Comparison of ENCODE assay signal across 24 mouse cellular contexts in genomic region chr17:27673945-27674344, GRCm38 (mm10). TPM values are rescaled to one million over a fixed set of nuclear protein-coding genes. Genes with fewer than 3 reads are reported as not detected.
DNase-seq lines count a peak whose midpoint lies in the region; ATAC-seq lines count a peak whose summit lies in the region.
"Had no signal": no experiment of that assay in that cellular context is flagged by ENCODE, and none has a peak within 500 bp of the region (broad histone marks: within the 10 kb centered on the region; RNA-seq: fewer than 3 reads in every experiment).

No protein-coding gene starts in this region.

- H3K9ac ChIP-seq in forebrain, embryonic 14.5 days (ENCODE audit: low read length): no peak overlapping the region
- H3K9ac ChIP-seq in forebrain, embryonic 12.5 days: no peak overlapping the region
- H3K9ac ChIP-seq in forebrain, embryonic 16.5 days (replicated peaks; ENCODE audit: low read depth, low read length): no peak overlapping the region
- H3K9ac ChIP-seq: embryonic facial prominence, embryonic 12.5 days; heart, embryonic 13.5 days; hindbrain, embryonic 15.5 days had no signal

- no peaks in the 10 kb centered on the region for H3K9me3 ChIP-seq in forebrain, embryonic 14.5 days (replicated peaks; ENCODE audit: control insufficient read depth, low read length)
- H3K9me3 ChIP-seq in forebrain, embryonic 12.5 days: no peaks in the 10 kb centered on the region
- H3K9me3 ChIP-seq in forebrain, embryonic 16.5 days (ENCODE audit: control insufficient read depth, low read length): no peaks in the 10 kb centered on the region
- H3K9me3 ChIP-seq: embryonic facial prominence, embryonic 12.5 days; heart, embryonic 13.5 days; hindbrain, embryonic 15.5 days had no signal

- no peaks in the 10 kb centered on the region for H3K36me3 ChIP-seq in forebrain, embryonic 14.5 days (ENCODE audit: control insufficient read depth, insufficient read depth, low read length)
- H3K36me3 ChIP-seq in forebrain, embryonic 12.5 days (replicated peaks): no peaks in the 10 kb centered on the region
- H3K36me3 ChIP-seq in forebrain, embryonic 16.5 days (ENCODE audit: control insufficient read depth, insufficient read depth): no peaks in the 10 kb centered on the region
- H3K36me3 ChIP-seq: embryonic facial prominence, embryonic 12.5 days; heart, embryonic 13.5 days; hindbrain, embryonic 15.5 days had no signal

- no peak for ATAC-seq in forebrain, embryonic 14.5 days
- no peak for ATAC-seq in forebrain, embryonic 12.5 days (ENCODE audit: low FRiP score)
- ATAC-seq in forebrain, embryonic 16.5 days: no peak
- no peak for ATAC-seq in erythroblast, adult 5-6 weeks (replicated peaks; ENCODE audit: low FRiP score, poor library complexity, severe bottlenecking)
- ATAC-seq: activated CD4-positive, CD25-positive, alpha-beta regulatory T cell, adult 4 months; intestine, embryonic 16.5 days; Patski had no signal

- H3K4me1 ChIP-seq in forebrain, embryonic 14.5 days (ENCODE audit: control insufficient read depth, insufficient read depth, low read length): peaks cover 19% of the 10 kb centered on the region
- H3K4me1 ChIP-seq in forebrain, embryonic 12.5 days: peaks cover 19% of the 10 kb centered on the region
- H3K4me1 ChIP-seq in forebrain, embryonic 16.5 days (replicated peaks; ENCODE audit: control insufficient read depth, insufficient read depth, low read length): peaks cover 30% of the 10 kb centered on the region
- H3K4me1 ChIP-seq: embryonic facial prominence, embryonic 12.5 days had no signal

- H3K27me3 ChIP-seq in forebrain, embryonic 14.5 days (replicated peaks; ENCODE audit: control insufficient read depth, insufficient read depth, low read length): no peaks in the 10 kb centered on the region
- no peaks in the 10 kb centered on the region for H3K27me3 ChIP-seq in forebrain, embryonic 12.5 days
- no peaks in the 10 kb centered on the region for H3K27me3 ChIP-seq in forebrain, embryonic 16.5 days (replicated peaks; ENCODE audit: control insufficient read depth, insufficient read depth, low read length)
- H3K27me3 ChIP-seq: CH12.LX; embryonic facial prominence, embryonic 12.5 days; heart, embryonic 13.5 days; hindbrain, embryonic 15.5 days; Patski had no signal

- 47% methylated on average over 7 of the region's 7 CpGs for WGBS in forebrain, embryonic 14.5 days
- 71% methylated on average over 7 of the region's 7 CpGs for WGBS in forebrain, embryonic 12.5 days
- 29% methylated on average over 7 of the region's 7 CpGs for WGBS in forebrain, embryonic 16.5 days

- DNase-seq in forebrain, embryonic 14.5 days (ENCODE audit: low spot score): peak; percentile 60
- DNase-seq in layer of hippocampus, adult 9-11 months: peak; percentile 52
- DNase-seq in layer of hippocampus, adult 9-10 months (ENCODE audit: low spot score): no peak
- DNase-seq in kidney, adult 9 months: no peak
- DNase-seq: adrenal gland, postnatal 14 days; cerebellum, adult 8-10 months; cerebellum, postnatal 25 days; gastrocnemius, adult 2 months; gastrocnemius, postnatal 25 days; heart, postnatal 36 days had no signal

- no peak overlapping the region for H3K4me3 ChIP-seq in forebrain, embryonic 14.5 days (ENCODE audit: low read depth, low read length)
- H3K4me3 ChIP-seq in forebrain, embryonic 12.5 days (replicated peaks): no peak overlapping the region
- H3K4me3 ChIP-seq in forebrain, embryonic 16.5 days (replicated peaks; ENCODE audit: low read length): no peak overlapping the region
- H3K4me3 ChIP-seq: embryonic facial prominence, embryonic 12.5 days; gastrocnemius, adult 2 months; heart, embryonic 13.5 days; hindbrain, embryonic 15.5 days had no signal

- H3K27ac ChIP-seq in forebrain, embryonic 14.5 days (ENCODE audit: low read depth, low read length): peak overlapping the region; percentile 54; the same call in 1 of the 2 replicates
- no peak overlapping the region for H3K27ac ChIP-seq in forebrain, embryonic 12.5 days
- H3K27ac ChIP-seq in forebrain, embryonic 16.5 days (ENCODE audit: low read length): peak overlapping the region; percentile 41
- H3K27ac ChIP-seq: embryonic facial prominence, embryonic 12.5 days; gastrocnemius, adult 2 months; heart, embryonic 13.5 days; hindbrain, embryonic 15.5 days had no signal

- no peak overlapping the region for H3K4me2 ChIP-seq in forebrain, embryonic 14.5 days (ENCODE audit: low read length)
- no peak overlapping the region for H3K4me2 ChIP-seq in forebrain, embryonic 12.5 days
- no peak overlapping the region for H3K4me2 ChIP-seq in forebrain, embryonic 16.5 days (ENCODE audit: low read length)
- H3K4me2 ChIP-seq: embryonic facial prominence, embryonic 12.5 days; heart, embryonic 13.5 days; hindbrain, embryonic 15.5 days had no signal

RNA-seq across cellular contexts. Expression of gene Pacsin1, which starts 18.6 kb away (rescaled TPM):
- polyA plus RNA-seq in forebrain, embryonic 14.5 days (2014; fragmentation: Nextera tagmentation; extraction: Ambion mirVana): 22.2 and 25.2 TPM in 2 replicates
- polyA plus RNA-seq in forebrain, embryonic 12.5 days (2016; fragmentation: Nextera tagmentation; extraction: Ambion mirVana): 9.0 and 12.7 TPM in 2 replicates
- 32.9 and 44.2 TPM in 2 replicates for polyA plus RNA-seq in forebrain, embryonic 16.5 days (2015; fragmentation: Nextera tagmentation; extraction: Ambion mirVana)
- not detected in 2 replicates for total RNA-seq in erythroblast, adult 5-6 weeks (2015; ENCODE audit: low replicate concordance)
- not detected in 2 replicates for total RNA-seq in erythroblast, adult 5-6 weeks (2017; ENCODE audit: low replicate concordance)
- total RNA-seq: granulocyte monocyte progenitor cell, adult 5-6 weeks had no signal

RNA-seq across cellular contexts. Expression of gene Rps10, which starts 37.5 kb away (rescaled TPM):
- polyA plus RNA-seq in forebrain, embryonic 14.5 days (2014; fragmentation: Nextera tagmentation; extraction: Ambion mirVana): 603 and 789 TPM in 2 replicates
- 699 and 734 TPM in 2 replicates for polyA plus RNA-seq in forebrain, embryonic 12.5 days (2016; fragmentation: Nextera tagmentation; extraction: Ambion mirVana)
- 467 and 512 TPM in 2 replicates for polyA plus RNA-seq in forebrain, embryonic 16.5 days (2015; fragmentation: Nextera tagmentation; extraction: Ambion mirVana)
- total RNA-seq in erythroblast, adult 5-6 weeks (2015; ENCODE audit: low replicate concordance): 540 and 553 TPM in 2 replicates
- 311 and 359 TPM in 2 replicates for total RNA-seq in erythroblast, adult 5-6 weeks (2017; ENCODE audit: low replicate concordance)

RNA-seq across cellular contexts. Expression of gene RPS10-NUDT3, which starts 38.9 kb away (rescaled TPM):
- polyA plus RNA-seq in forebrain, embryonic 14.5 days (2014; fragmentation: Nextera tagmentation; extraction: Ambion mirVana): not detected in 2 replicates
- not detected in 2 replicates for polyA plus RNA-seq in forebrain, embryonic 12.5 days (2016; fragmentation: Nextera tagmentation; extraction: Ambion mirVana)
- polyA plus RNA-seq in forebrain, embryonic 16.5 days (2015; fragmentation: Nextera tagmentation; extraction: Ambion mirVana): not detected in 2 replicates
- total RNA-seq in erythroblast, adult 5-6 weeks (2015; ENCODE audit: low replicate concordance): not detected in 2 replicates
- not detected in 2 replicates for total RNA-seq in erythroblast, adult 5-6 weeks (2017; ENCODE audit: low replicate concordance)
- total RNA-seq: adrenal gland, adult 18-20 months; adrenal gland, postnatal 14 days; CH12.LX; gastrocnemius, postnatal 25 days; granulocyte monocyte progenitor cell, adult 5-6 weeks; heart, postnatal 36 days had no signal
- polyA plus RNA-seq: activated CD4-positive, CD25-positive, alpha-beta regulatory T cell, adult 4 months; embryonic facial prominence, embryonic 12.5 days; heart, embryonic 13.5 days; heart, postnatal 0 days; hindbrain, embryonic 11.5 days; hindbrain, embryonic 15.5 days; intestine, embryonic 16.5 days had no signal

RNA-seq across cellular contexts. Expression of gene Nudt3, which starts 50.6 kb away (rescaled TPM):
- 175 and 178 TPM in 2 replicates for polyA plus RNA-seq in forebrain, embryonic 14.5 days (2014; fragmentation: Nextera tagmentation; extraction: Ambion mirVana)
- polyA plus RNA-seq in forebrain, embryonic 12.5 days (2016; fragmentation: Nextera tagmentation; extraction: Ambion mirVana): 170 and 178 TPM in 2 replicates
- polyA plus RNA-seq in forebrain, embryonic 16.5 days (2015; fragmentation: Nextera tagmentation; extraction: Ambion mirVana): 272 and 293 TPM in 2 replicates
- total RNA-seq in erythroblast, adult 5-6 weeks (2015; ENCODE audit: low replicate concordance): 16.9 and 23.6 TPM in 2 replicates
- 26.0 and 34.3 TPM in 2 replicates for total RNA-seq in erythroblast, adult 5-6 weeks (2017; ENCODE audit: low replicate concordance)

RNA-seq across cellular contexts. Expression of gene Spdef, which starts 54.8 kb away (rescaled TPM):
- 0.44 TPM in 1 of 2 replicates, not detected in the other for polyA plus RNA-seq in forebrain, embryonic 14.5 days (2014; fragmentation: Nextera tagmentation; extraction: Ambion mirVana)
- polyA plus RNA-seq in forebrain, embryonic 12.5 days (2016; fragmentation: Nextera tagmentation; extraction: Ambion mirVana): 0.37 TPM in 1 of 2 replicates, not detected in the other
- 0.27 and 0.70 TPM in 2 replicates for polyA plus RNA-seq in forebrain, embryonic 16.5 days (2015; fragmentation: Nextera tagmentation; extraction: Ambion mirVana)
- total RNA-seq in erythroblast, adult 5-6 weeks (2015; ENCODE audit: low replicate concordance): not detected in 2 replicates
- not detected in 2 replicates for total RNA-seq in erythroblast, adult 5-6 weeks (2017; ENCODE audit: low replicate concordance)
- total RNA-seq: adrenal gland, postnatal 14 days; CH12.LX; gastrocnemius, adult 2 months; granulocyte monocyte progenitor cell, adult 5-6 weeks; heart, postnatal 36 days had no signal
- polyA plus RNA-seq: hindbrain, embryonic 11.5 days; Patski had no signal

Comparison
In these comparisons a context has a peak if more than half of its experiments do, and no peak if none do; other contexts are left out.
1. DNase-seq: peak in forebrain, embryonic 14.5 days (single experiment) and layer of hippocampus, adult 9-11 months (single experiment); none in layer of hippocampus, adult 9-10 months (single experiment) and kidney, adult 9 months (single experiment).